Mouse (Mus musculus) testis, adult 2 months (tissue): ENCODE data around the gene Nudt22. TPM values are rescaled to one million over a fixed set of nuclear protein-coding genes. Genes with fewer than 3 reads are reported as not detected.

Source experiments
- H3K27ac ChIP-seq: fragments of 200-500 bp; 2 replicates; pipeline ENCODE4 v1.5.1; 2012; ENCODE audit warnings: low read depth, low read length; ENCODE audit not compliant: control insufficient read depth, insufficient read depth
- H3K27me3 ChIP-seq: fragments of 200-500 bp; 2 replicates; pipeline ENCODE4 v1.6.1; 2012; ENCODE audit warnings: mild to moderate bottlenecking, low read length, moderate library complexity; ENCODE audit not compliant: control insufficient read depth, insufficient read depth
- H3K36me3 ChIP-seq: fragments of 200-500 bp; 2 replicates; pipeline ENCODE4 v1.6.1; 2012; ENCODE audit warnings: mild to moderate bottlenecking, low read length; ENCODE audit not compliant: control insufficient read depth, insufficient read depth
- H3K4me1 ChIP-seq: fragments of 200-500 bp; 2 replicates; pipeline ENCODE4 v1.6.1; 2012; ENCODE audit warnings: low read length; ENCODE audit not compliant: control insufficient read depth, insufficient read depth
- H3K4me3 ChIP-seq: fragments of 200-500 bp; 2 replicates; pipeline ENCODE4 v1.5.1; 2012; ENCODE audit warnings: low read depth, mild to moderate bottlenecking, low read length, moderate library complexity, mixed read lengths; ENCODE audit not compliant: control insufficient read depth
- CTCF ChIP-seq: fragments of 200-500 bp; IDR thresholded peaks from 2 replicates; pipeline ENCODE4 v1.5.1; 2012; ENCODE audit warnings: low read depth, mild to moderate bottlenecking, inconsistent platforms, low read length, moderate library complexity; ENCODE audit not compliant: control insufficient read depth, insufficient read depth, insufficient replicate concordance
- POLR2A ChIP-seq: fragments of 200-500 bp; IDR thresholded peaks from 2 replicates; pipeline ENCODE4 v1.6.1; 2012; ENCODE audit warnings: low read depth, mild to moderate bottlenecking, inconsistent platforms, low read length, moderate library complexity; ENCODE audit not compliant: control insufficient read depth
- polyA plus RNA-seq: library from polyadenylated mRNA; depleted of rRNA; stranded (reverse); fragments of >200 nt; gene quantifications from 2 replicates; pipeline ENCODE4 v1.2.3, GENCODE M21; 2012

Gene Nudt22
- polyA plus RNA-seq, 1 experiment, result 8.6 TPM

DNA sequence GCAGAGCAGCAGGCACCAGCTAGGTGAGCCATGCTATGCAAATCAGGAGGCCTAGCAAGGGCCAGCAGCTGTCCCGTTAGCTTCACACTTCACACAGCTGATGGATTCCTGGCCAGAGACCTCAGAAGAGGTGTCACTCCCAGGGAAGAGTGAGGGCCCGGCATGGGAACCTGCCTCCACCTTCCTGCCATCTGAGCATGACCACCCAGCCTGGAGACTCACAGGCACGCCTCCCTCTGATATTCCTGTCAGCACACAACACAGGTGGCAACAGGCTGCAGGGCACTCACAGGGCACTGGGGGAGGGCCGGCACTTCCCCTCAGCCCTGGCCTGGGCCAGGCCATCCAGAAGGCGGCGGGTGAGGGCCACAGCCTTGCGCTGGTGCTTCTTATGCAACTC, 40.5 kb downstream of the Nudt22 start:
- Histone ChIP-seq H3K36me3 (no peaks in the 10 kb centered on the region; the same call in 1 of the 2 replicates), H3K27ac (no peak overlapping the region), H3K27me3 (no peaks in the 10 kb centered on the region), H3K4me1 (peaks cover 17% of the 10 kb centered on the region), H3K4me3 (no peak overlapping the region)
- TF ChIP-seq CTCF (no peak), POLR2A (no peak)

DNA sequence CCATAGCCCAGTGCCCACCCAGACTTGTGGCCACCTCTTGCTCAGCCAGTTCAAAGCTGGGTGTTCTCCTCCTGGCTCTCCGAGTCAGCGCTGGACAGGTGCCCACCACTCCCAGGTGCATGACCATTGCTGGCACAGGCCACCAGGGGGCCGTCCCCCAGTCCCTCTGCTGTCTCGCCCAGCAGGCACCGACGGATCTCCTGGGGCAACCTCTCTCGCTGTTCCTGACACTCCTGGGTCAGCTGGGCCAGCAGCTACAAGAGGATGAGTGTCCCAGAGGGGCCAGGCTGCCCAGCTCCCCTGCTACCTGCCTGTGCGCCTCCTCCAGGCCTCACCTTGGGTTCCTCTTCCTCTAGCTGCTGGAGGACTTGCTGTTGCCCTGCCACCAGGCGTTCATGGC, 41.9 kb downstream of the Nudt22 start:
- TF ChIP-seq CTCF (peak; percentile 40; the same call in 1 of the 2 replicates), POLR2A (no peak)
- H3K27ac ChIP-seq, result no peak overlapping the region
- peaks cover 18% of the 10 kb centered on the region for H3K4me1 ChIP-seq
- H3K4me3 ChIP-seq, result no peak overlapping the region
- no peaks in the 10 kb centered on the region for H3K27me3 ChIP-seq
- no peaks in the 10 kb centered on the region; the same call in 1 of the 2 replicates for H3K36me3 ChIP-seq

DNA sequence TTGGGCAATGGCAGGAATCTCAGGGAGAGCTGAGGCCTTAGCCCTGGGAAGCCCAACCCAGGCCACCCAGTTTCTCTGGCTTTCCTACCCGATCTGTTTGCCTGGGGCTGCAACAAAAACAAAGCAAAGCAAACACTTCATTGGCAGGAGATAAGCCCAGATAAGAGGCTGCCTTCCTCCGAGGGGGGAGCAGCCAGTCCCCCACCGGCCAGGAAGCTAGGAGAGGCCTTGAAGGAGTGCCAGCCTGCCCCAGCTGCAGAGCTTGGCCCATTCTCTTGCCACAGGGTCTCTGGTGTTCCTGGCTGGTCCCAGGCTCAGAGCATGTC, 43.2 kb downstream of the Nudt22 start:
- H3K27me3 ChIP-seq, result no peaks in the 10 kb centered on the region
- no peaks in the 10 kb centered on the region; the same call in 1 of the 2 replicates for H3K36me3 ChIP-seq
- no peak overlapping the region for H3K4me3 ChIP-seq
- no peak for TF ChIP-seq CTCF
- no peak for TF ChIP-seq POLR2A
- H3K27ac ChIP-seq, result peak overlapping the region; percentile 78
- peaks cover 18% of the 10 kb centered on the region for H3K4me1 ChIP-seq

GRCm38 (mm10) chr19:6951994-6952711, 43.8 kb downstream of the Nudt22 start:
- Histone ChIP-seq H3K27me3 (no peaks in the 10 kb centered on the region), H3K36me3 (no peaks in the 10 kb centered on the region; the same call in 1 of the 2 replicates), H3K27ac (peak overlapping the region; percentile 78), H3K4me3 (peak overlapping the region; percentile 87), H3K4me1 (peaks cover 18% of the 10 kb centered on the region)
- TF ChIP-seq POLR2A (no peak), CTCF (no peak)

DNA sequence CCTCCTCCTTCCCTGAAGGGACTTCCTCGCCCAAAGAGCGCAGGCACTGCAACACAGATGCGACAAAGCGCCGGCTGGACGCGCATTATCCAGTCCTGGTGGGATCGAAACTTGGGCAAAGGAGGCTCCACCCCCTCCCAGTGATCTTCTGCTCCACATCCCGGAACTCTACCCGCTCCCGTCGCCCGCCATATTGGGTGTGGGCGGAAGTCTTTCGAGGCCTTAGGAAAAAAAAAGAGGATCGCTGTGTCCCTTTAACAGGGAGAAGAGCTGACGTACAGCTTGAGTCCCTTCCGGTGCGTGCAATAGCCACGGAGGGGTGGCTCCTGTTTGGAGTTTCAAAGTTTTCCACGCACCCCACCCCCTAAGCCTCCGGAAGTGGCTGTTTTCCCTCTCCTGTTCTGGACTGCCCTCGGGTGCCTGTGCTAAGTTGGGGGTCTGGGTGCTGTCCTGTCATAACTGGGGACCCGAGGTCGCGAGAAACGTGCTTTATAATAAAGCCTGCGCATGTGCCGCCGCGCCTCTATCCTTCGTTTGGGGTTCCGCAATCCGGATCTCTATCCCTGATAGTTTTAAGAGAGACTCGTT, 44.4 kb downstream of the Nudt22 start:
- H3K27me3 ChIP-seq, result no peaks in the 10 kb centered on the region
- TF ChIP-seq POLR2A (peak; percentile 50), CTCF (no peak)
- no peaks in the 10 kb centered on the region; the same call in 1 of the 2 replicates for H3K36me3 ChIP-seq
- H3K4me1 ChIP-seq, result peaks cover 18% of the 10 kb centered on the region
- peak overlapping the region; percentile 87 for H3K4me3 ChIP-seq
- peak overlapping the region; percentile 79 for H3K27ac ChIP-seq

DNA sequence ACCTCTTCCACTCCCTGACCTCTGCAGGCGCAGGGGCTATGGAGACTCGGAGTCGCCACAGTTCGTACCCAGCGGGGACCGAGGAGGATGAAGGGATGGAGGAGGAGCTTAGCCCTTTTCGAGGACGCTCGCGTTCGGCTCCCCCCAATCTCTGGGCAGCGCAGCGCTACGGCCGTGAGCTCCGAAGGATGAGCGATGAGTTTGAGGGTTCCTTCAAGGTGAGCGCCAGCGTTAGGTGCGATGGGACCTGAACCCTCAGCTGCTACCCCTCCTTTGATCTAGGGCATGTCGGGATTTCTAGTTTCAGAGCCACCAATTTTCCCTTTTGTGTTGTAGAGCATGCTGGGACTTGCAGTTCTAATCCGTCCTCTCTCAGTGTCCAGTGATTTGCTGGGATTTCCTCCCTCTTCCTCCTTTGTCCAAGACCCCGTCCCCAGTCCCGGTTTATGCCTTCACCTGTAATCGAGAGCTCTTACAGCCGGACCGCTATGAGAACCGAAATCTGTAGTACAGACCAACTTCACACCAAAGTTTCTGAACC, 45.2 kb downstream of the Nudt22 start:
- no peak for TF ChIP-seq CTCF
- TF ChIP-seq POLR2A, result peak; percentile 37; the same call in 1 of the 2 replicates
- H3K4me1 ChIP-seq, result peaks cover 18% of the 10 kb centered on the region
- H3K4me3 ChIP-seq, result peak overlapping the region; percentile 87
- no peaks in the 10 kb centered on the region for H3K27me3 ChIP-seq
- H3K27ac ChIP-seq, result peak overlapping the region; percentile 79
- no peaks in the 10 kb centered on the region; the same call in 1 of the 2 replicates for H3K36me3 ChIP-seq

DNA sequence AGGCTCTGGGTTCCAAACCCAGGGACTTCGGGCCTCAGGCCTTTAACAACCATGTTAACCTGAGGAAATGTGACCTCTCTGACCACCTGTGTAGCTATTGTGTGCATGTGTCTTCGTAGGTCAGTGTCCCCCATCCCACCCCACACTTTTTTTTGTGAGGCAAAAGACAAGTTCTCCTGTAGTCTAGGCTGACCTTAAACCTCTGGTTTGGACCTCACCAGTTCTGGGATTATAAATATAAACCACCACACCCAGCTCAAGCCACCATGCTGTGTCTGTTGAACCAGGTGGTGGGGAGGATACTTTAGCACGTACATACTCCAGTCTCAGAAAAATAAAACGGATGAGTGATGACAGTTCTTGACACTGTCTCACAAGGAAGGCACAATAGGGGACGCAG, 46.0 kb downstream of the Nudt22 start:
- peaks cover 18% of the 10 kb centered on the region for H3K4me1 ChIP-seq
- H3K27ac ChIP-seq, result no peak overlapping the region
- H3K27me3 ChIP-seq, result no peaks in the 10 kb centered on the region
- no peak overlapping the region for H3K4me3 ChIP-seq
- H3K36me3 ChIP-seq, result no peaks in the 10 kb centered on the region
- TF ChIP-seq CTCF (no peak), POLR2A (no peak)

GRCm38 (mm10) chr19:6949532-6949931, 46.4 kb downstream of the Nudt22 start:
- no peak overlapping the region for H3K27ac ChIP-seq
- TF ChIP-seq CTCF, result no peak
- no peak for TF ChIP-seq POLR2A
- H3K4me3 ChIP-seq, result no peak overlapping the region

More at GRCm38 (mm10) chr19:6949532-6949931, 46.4 kb downstream of the Nudt22 start:
- H3K4me1 ChIP-seq, result peaks cover 18% of the 10 kb centered on the region
- no peaks in the 10 kb centered on the region for H3K36me3 ChIP-seq
- H3K27me3 ChIP-seq, result no peaks in the 10 kb centered on the region
